Mouse (Mus musculus) CH12.LX (cell line): ENCODE data around the gene Stk24. TPM values are rescaled to one million over a fixed set of nuclear protein-coding genes. Genes with fewer than 3 reads are reported as not detected.

Experiments used
- DNase-seq: peaks from one replicate; pipeline ENCODE4 v3.0.0-alpha.2; 2013; ENCODE audit errors: extremely low read depth
- H3K27ac ChIP-seq: 2 replicates; pipeline ENCODE4 v1.5.1; 2012; ENCODE audit warnings: low read depth, mild to moderate bottlenecking, control low read depth, moderate library complexity; ENCODE audit not compliant: insufficient read depth
- H3K27me3 ChIP-seq: replicated peaks from 2 replicates; pipeline ENCODE3; 2012; ENCODE audit warnings: inconsistent platforms
- H3K36me3 ChIP-seq, 2 experiments: replicated peaks in 1 of 2; 2 replicates each; pipeline versions ENCODE3 to v1.6.1; 2012; ENCODE audit warnings: inconsistent platforms in 1 of 2, low read length in 1 of 2, mild to moderate bottlenecking in 1 of 2, mixed read lengths in 1 of 2, moderate library complexity in 1 of 2; ENCODE audit not compliant: control insufficient read depth in 1 of 2, insufficient read depth in 1 of 2
- H3K4me1 ChIP-seq, 2 experiments: 2 replicates each; pipeline ENCODE4 v1.6.1; 2012; ENCODE audit warnings: inconsistent platforms in 1 of 2, moderate library complexity in 1 of 2; ENCODE audit not compliant: insufficient read depth in 2 of 2, control insufficient read depth in 1 of 2
- H3K4me2 ChIP-seq: 2 replicates; pipeline ENCODE4 v1.6.1; 2012; ENCODE audit warnings: low read depth, mild to moderate bottlenecking, control low read depth; ENCODE audit not compliant: poor library complexity, insufficient read depth, severe bottlenecking
- H3K4me3 ChIP-seq, 3 experiments: fragments of 150-350 bp in 1 of 3; sonication (generic) in 1 of 3; replicated peaks in 1 of 3; 2 replicates each; pipeline versions ENCODE3 to v1.5.1; 2011 to 2012; ENCODE audit warnings: low read depth in 2 of 3, low read length in 2 of 3, mild to moderate bottlenecking in 2 of 3, moderate library complexity in 2 of 3, control low read depth in 1 of 3, improper control_type of control experiment in 1 of 3, inconsistent platforms in 1 of 3, mixed read lengths in 1 of 3; ENCODE audit not compliant: poor library complexity in 1 of 3
- H3K79me2 ChIP-seq: replicated peaks from 2 replicates; pipeline ENCODE4 v1.6.1; 2012; ENCODE audit warnings: mild to moderate bottlenecking, moderate library complexity; ENCODE audit not compliant: control insufficient read depth, poor library complexity, insufficient read depth, severe bottlenecking; ENCODE audit errors: extremely low read depth
- H3K9ac ChIP-seq: 2 replicates; pipeline ENCODE4 v1.6.1; 2012; ENCODE audit warnings: low read depth, mild to moderate bottlenecking, control low read depth, moderate library complexity; ENCODE audit not compliant: insufficient read depth
- H3K9me3 ChIP-seq: replicated peaks from 2 replicates; pipeline ENCODE3; 2012; ENCODE audit warnings: low read length, inconsistent platforms, mixed read lengths
- BHLHE40 ChIP-seq: IDR thresholded peaks from 2 replicates; pipeline ENCODE4 v1.6.1; 2011; ENCODE audit warnings: mild to moderate bottlenecking, low read depth, low read length, improper control_type of control experiment
- CHD2 ChIP-seq: IDR thresholded peaks from 2 replicates; pipeline ENCODE4 v1.6.1; 2011; ENCODE audit warnings: low read length, improper control_type of control experiment
- E2F4 ChIP-seq: IDR thresholded peaks from 2 replicates; pipeline ENCODE4 v1.6.1; 2011; ENCODE audit warnings: low read depth, low read length, improper control_type of control experiment; ENCODE audit not compliant: insufficient replicate concordance
- EP300 ChIP-seq: IDR thresholded peaks from 2 replicates; pipeline ENCODE4 v1.6.1; 2011; ENCODE audit warnings: low read length, improper control_type of control experiment
- ETS1 ChIP-seq: conservative IDR thresholded peaks from 2 replicates; pipeline ENCODE4 v1.6.1; 2012; ENCODE audit warnings: low read depth, mild to moderate bottlenecking, inconsistent platforms, low read length, improper control_type of control experiment, moderate library complexity
- GABPA ChIP-seq: IDR thresholded peaks from 2 replicates; pipeline ENCODE4 v1.6.1; 2012; ENCODE audit warnings: low read depth, low read length, improper control_type of control experiment, inconsistent platforms; ENCODE audit not compliant: insufficient replicate concordance
- IRF4 ChIP-seq: IDR thresholded peaks from 2 replicates; pipeline ENCODE4 v1.6.1; 2014; ENCODE audit warnings: low read depth, mild to moderate bottlenecking, inconsistent platforms, low read length, improper control_type of control experiment
- JUN ChIP-seq: IDR thresholded peaks from 2 replicates; pipeline ENCODE4 v1.6.1; 2011; ENCODE audit warnings: low read depth, mild to moderate bottlenecking, low read length, improper control_type of control experiment, moderate library complexity; ENCODE audit not compliant: insufficient read depth
- JUND ChIP-seq: conservative IDR thresholded peaks from 2 replicates; pipeline ENCODE4 v1.6.1; 2011; ENCODE audit warnings: low read depth, low read length, improper control_type of control experiment
- MAZ ChIP-seq: IDR thresholded peaks from 2 replicates; pipeline ENCODE4 v1.6.1; 2012; ENCODE audit warnings: low read depth, mild to moderate bottlenecking, inconsistent platforms, low read length, improper control_type of control experiment, moderate library complexity
- MEF2A ChIP-seq: IDR thresholded peaks from 2 replicates; pipeline ENCODE4 v1.6.1; 2014; ENCODE audit warnings: low read depth, mild to moderate bottlenecking, inconsistent platforms, low read length, improper control_type of control experiment, borderline replicate concordance
- MXI1 ChIP-seq: IDR thresholded peaks from 2 replicates; pipeline ENCODE4 v1.6.1; 2011; ENCODE audit warnings: mild to moderate bottlenecking, low read depth, low read length, improper control_type of control experiment
- MYC ChIP-seq: IDR thresholded peaks from 2 replicates; pipeline ENCODE4 v1.6.1; 2011; ENCODE audit warnings: low read depth, mild to moderate bottlenecking, improper control_type of control experiment, low read length
- NELFE ChIP-seq: IDR thresholded peaks from 2 replicates; pipeline ENCODE4 v1.6.1; 2011; ENCODE audit warnings: low read depth, low read length, improper control_type of control experiment
- NRF1 ChIP-seq: IDR thresholded peaks from 2 replicates; pipeline ENCODE4 v1.6.1; 2014; ENCODE audit warnings: low read depth, mild to moderate bottlenecking, inconsistent platforms, low read length, improper control_type of control experiment, moderate library complexity
- POLR2A ChIP-seq: IDR thresholded peaks from 2 replicates; pipeline ENCODE4 v1.6.1; 2011; ENCODE audit warnings: low read depth, mild to moderate bottlenecking, improper control_type of control experiment, low read length
- POLR2AphosphoS2 ChIP-seq: IDR thresholded peaks from 2 replicates; pipeline ENCODE4 v1.6.1; 2011; ENCODE audit warnings: low read depth, low read length, improper control_type of control experiment
- RCOR1 ChIP-seq: conservative IDR thresholded peaks from 2 replicates; pipeline ENCODE4 v1.6.1; 2012; ENCODE audit warnings: low read depth, mild to moderate bottlenecking, inconsistent platforms, low read length, improper control_type of control experiment
- SIN3A ChIP-seq: IDR thresholded peaks from 2 replicates; pipeline ENCODE4 v1.6.1; 2012; ENCODE audit warnings: low read length, improper control_type of control experiment, inconsistent platforms
- SMC3 ChIP-seq: IDR thresholded peaks from 2 replicates; pipeline ENCODE4 v1.6.1; 2011; ENCODE audit warnings: low read depth, low read length, improper control_type of control experiment
- TCF12 ChIP-seq: IDR thresholded peaks from 2 replicates; pipeline ENCODE4 v1.6.1; 2014; ENCODE audit warnings: low read depth, mild to moderate bottlenecking, inconsistent platforms, low read length, improper control_type of control experiment
- UBTF ChIP-seq: IDR thresholded peaks from 2 replicates; pipeline ENCODE4 v1.6.1; 2012; ENCODE audit warnings: low read depth, mild to moderate bottlenecking, inconsistent platforms, low read length, improper control_type of control experiment, moderate library complexity
- USF1 ChIP-seq: IDR thresholded peaks from 2 replicates; pipeline ENCODE4 v1.6.1; 2014; ENCODE audit warnings: low read depth, mild to moderate bottlenecking, inconsistent platforms, low read length, improper control_type of control experiment
- USF2 ChIP-seq: conservative IDR thresholded peaks from 2 replicates; pipeline ENCODE4 v1.6.1; 2011; ENCODE audit warnings: low read depth, low read length, improper control_type of control experiment
- ZNF384 ChIP-seq: IDR thresholded peaks from 2 replicates; pipeline ENCODE4 v1.6.1; 2012; ENCODE audit warnings: low read depth, low read length, improper control_type of control experiment, inconsistent platforms
- dilution Hi-C: fragments of 300-500 bp; cut with MboI; formaldehyde crosslinking; loops from 2 replicates; pipeline ENCODE4 v1.14.3; 2020; ENCODE audit warnings: low sequenced_read_pairs; ENCODE audit not compliant: extremely low pct_unique_long_range_greater_than_20kb, extremely low pct_ligation_motif_present
- in situ Hi-C: fragments of 300-500 bp; cut with MboI; formaldehyde crosslinking; loops from 3 replicates; pipeline ENCODE4 v1.14.3; 2019; ENCODE audit warnings: low sequenced_read_pairs, low pct_ligation_motif_present, low pct_unique_long_range_greater_than_20kb, mixed read lengths
- polyA plus RNA-seq: library from polyadenylated mRNA; unstranded; fragments of >175 nt; gene quantifications from 2 replicates; pipeline ENCODE4 v1.2.1, GENCODE M21; 2012; ENCODE audit warnings: low read depth; ENCODE audit not compliant: insufficient read length
- total RNA-seq, 2 experiments: library from RNA; depleted of rRNA; stranded (reverse); fragments of 300-350 nt in 1 of 2; fragments of >200 nt in 1 of 2; gene quantifications; 2 replicates each; pipeline ENCODE4 v1.2.3; 2012 to 2014

Stk24 gene
- total and polyA plus RNA-seq, 3 experiments, result 35.5 to 96.7 (median 52.7) TPM

GRCm38 (mm10) chr14:121305316-121306064 is 74.3 kb downstream of the Stk24 start:
- in situ Hi-C loops (no loop called here), dilution Hi-C loops (no loop called here)
- H3K36me3 ChIP-seq, result peaks cover 28 to 78% of the 10 kb centered on the region in 2 experiments
- peaks cover 29 to 67% of the 10 kb centered on the region in 2 experiments for H3K4me1 ChIP-seq
- no peak overlapping the region for H3K4me3 ChIP-seq
- H3K27me3 ChIP-seq, result no peaks in the 10 kb centered on the region
- peaks cover 42% of the 10 kb centered on the region for H3K79me2 ChIP-seq
- no peak overlapping the region for H3K27ac ChIP-seq
- no peak for TF ChIP-seq NELFE
- 0 out of 2 replicates have a peak, but pooled peaks have one; percentile 9 for TF ChIP-seq MEF2A
- no peak for TF ChIP-seq RCOR1
- peak; percentile 60 for TF ChIP-seq ETS1
- no peak for TF ChIP-seq CHD2
- TF ChIP-seq MAZ, result no peak
- no peak for TF ChIP-seq MYC
- peak; percentile 83 for TF ChIP-seq ZNF384
- TF ChIP-seq NRF1, result no peak
- no peak for TF ChIP-seq E2F4
- TF ChIP-seq POLR2AphosphoS2, result no peak
- no peak for TF ChIP-seq TCF12
- peak; percentile 55; the same call in 1 of the 2 replicates for TF ChIP-seq BHLHE40
- no peak for TF ChIP-seq GABPA
- no peaks in the 10 kb centered on the region for H3K9me3 ChIP-seq
- H3K4me2 ChIP-seq, result no peak overlapping the region
- no peak overlapping the region for H3K9ac ChIP-seq
- DNase-seq, result peak; percentile 57

DNA sequence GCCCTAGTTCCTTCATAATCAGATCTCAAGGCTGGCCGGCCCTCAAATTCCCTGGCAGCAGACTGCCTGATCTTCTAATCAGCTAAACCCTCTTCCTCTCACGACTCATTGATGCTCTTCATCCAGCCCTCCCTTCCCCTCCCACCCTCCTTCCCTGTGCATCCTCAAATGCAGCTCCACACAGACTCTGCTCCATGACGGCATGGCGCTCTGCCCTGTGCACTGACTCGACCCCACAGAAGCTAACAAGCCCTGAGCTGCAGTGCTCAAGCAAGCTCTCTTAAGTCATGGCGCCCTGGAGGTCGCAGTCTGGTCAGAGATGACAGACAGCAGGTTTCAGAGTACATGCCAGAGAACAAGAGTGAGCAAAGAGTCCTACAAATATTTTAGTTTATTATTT is 75.3 kb downstream of the Stk24 start:
- H3K4me2 ChIP-seq, result no peak overlapping the region
- DNase-seq, result no peak
- no peak overlapping the region for H3K4me3 ChIP-seq
- dilution Hi-C loops, result no loop called here
- H3K9ac ChIP-seq, result no peak overlapping the region
- no peaks in the 10 kb centered on the region for H3K27me3 ChIP-seq
- peaks cover 37 to 80% of the 10 kb centered on the region in 2 experiments for H3K36me3 ChIP-seq
- TF ChIP-seq ZNF384 (no peak), JUND (no peak), SIN3A (no peak), SMC3 (no peak), USF1 (no peak), CHD2 (no peak), UBTF (no peak), USF2 (no peak), RCOR1 (no peak), EP300 (no peak), JUN (no peak), IRF4 (no peak), ETS1 (no peak), MYC (no peak), POLR2A (no peak), MXI1 (no peak)
- H3K9me3 ChIP-seq, result no peaks in the 10 kb centered on the region
- H3K79me2 ChIP-seq, result peaks cover 34% of the 10 kb centered on the region
- in situ Hi-C loops, result no loop called here
- H3K4me1 ChIP-seq, result peaks cover 21 to 67% of the 10 kb centered on the region in 2 experiments
- H3K27ac ChIP-seq, result no peak overlapping the region
